Mouse (Mus musculus): Measurements from ENCODE around the gene Ccdc60.

DNA sequence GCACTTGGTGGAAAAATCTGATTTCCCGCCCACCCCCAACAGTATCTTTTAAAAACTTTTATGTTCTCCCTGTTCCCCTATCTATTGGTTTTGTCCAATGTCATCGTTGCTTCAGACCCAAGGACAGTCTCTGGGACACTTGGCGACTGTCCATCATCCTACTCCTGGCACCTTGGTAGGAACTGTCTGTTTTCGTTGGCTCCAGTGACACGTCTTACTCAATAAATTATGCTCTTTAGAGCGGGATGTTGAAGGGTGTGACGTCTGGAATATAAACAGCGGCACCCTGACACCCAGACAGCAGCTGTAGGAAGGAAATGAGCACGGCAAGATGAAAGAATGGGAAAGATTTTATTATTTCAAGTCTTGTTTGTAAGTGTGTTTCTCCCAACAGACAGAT, 12.2 kb upstream of the Ccdc60 start:
- no peak for TF ChIP-seq CTCF (IDR thresholded peaks at IDR 0.05; ENCODE audit: control insufficient read depth, insufficient read depth, insufficient replicate concordance, low read depth, low read length)
- no peak for TF ChIP-seq POLR2A (IDR thresholded peaks at IDR 0.05; ENCODE audit: control insufficient read depth, low read depth, low read length)

Measured in testis, adult 2 months (tissue).